Mouse (Mus musculus): ENCODE measurements around the gene Acox3.

Gene Acox3

GRCm38 (mm10) chr5:35609971-35610370, 27.1 kb downstream of the Acox3 start:
- Histone ChIP-seq H3K4me1 (replicated peaks; ENCODE audit: low read depth, low read length) (peaks cover 24% of the 10 kb centered on the region), H3K36me3 (ENCODE audit: insufficient read depth, low read length) (no peaks in the 10 kb centered on the region), H3K27me3 (ENCODE audit: insufficient read depth, low read length) (no peaks in the 10 kb centered on the region), H3K4me3 (replicated peaks; ENCODE audit: low read length) (no peak overlapping the region), H3K9me3 (ENCODE audit: low read length) (no peaks in the 10 kb centered on the region)
- TF ChIP-seq CTCF (conservative IDR thresholded peaks at IDR 0.05; ENCODE audit: low read length) (no peak), NANOG (IDR thresholded peaks at IDR 0.05; ENCODE audit: borderline replicate concordance, low read length) (no peak), POU5F1 (IDR thresholded peaks at IDR 0.05; ENCODE audit: borderline replicate concordance, low read length) (no peak)

- TF ChIP-seq POU5F1 (IDR thresholded peaks at IDR 0.05; ENCODE audit: borderline replicate concordance, low read length) (no peak), CTCF (conservative IDR thresholded peaks at IDR 0.05; ENCODE audit: low read length) (no peak), NANOG (IDR thresholded peaks at IDR 0.05; ENCODE audit: borderline replicate concordance, low read length) (no peak)
- no peaks in the 10 kb centered on the region for H3K9me3 ChIP-seq (ENCODE audit: low read length)
Measured at GRCm38 (mm10) chr5:35610381-35610780, 27.5 kb downstream of the Acox3 start.

GRCm38 (mm10) chr5:35611170-35611569, 28.3 kb downstream of the Acox3 start:
- Histone ChIP-seq H3K27me3 (ENCODE audit: insufficient read depth, low read length) (no peaks in the 10 kb centered on the region), H3K4me3 (replicated peaks; ENCODE audit: low read length) (no peak overlapping the region), H3K4me1 (replicated peaks; ENCODE audit: low read depth, low read length) (peaks cover 24% of the 10 kb centered on the region), H3K9me3 (ENCODE audit: low read length) (no peaks in the 10 kb centered on the region), H3K36me3 (ENCODE audit: insufficient read depth, low read length) (no peaks in the 10 kb centered on the region)
- TF ChIP-seq POU5F1 (IDR thresholded peaks at IDR 0.05; ENCODE audit: borderline replicate concordance, low read length) (no peak), NANOG (IDR thresholded peaks at IDR 0.05; ENCODE audit: borderline replicate concordance, low read length) (no peak), CTCF (conservative IDR thresholded peaks at IDR 0.05; ENCODE audit: low read length) (no peak)

More at GRCm38 (mm10) chr5:35610381-35610780, 27.5 kb downstream of the Acox3 start:
- Histone ChIP-seq H3K36me3 (ENCODE audit: insufficient read depth, low read length) (no peaks in the 10 kb centered on the region), H3K4me3 (replicated peaks; ENCODE audit: low read length) (no peak overlapping the region), H3K27me3 (ENCODE audit: insufficient read depth, low read length) (no peaks in the 10 kb centered on the region), H3K4me1 (replicated peaks; ENCODE audit: low read depth, low read length) (peaks cover 24% of the 10 kb centered on the region)

- Histone ChIP-seq H3K4me1 (replicated peaks; ENCODE audit: low read depth, low read length) (peaks cover 24% of the 10 kb centered on the region), H3K36me3 (ENCODE audit: insufficient read depth, low read length) (no peaks in the 10 kb centered on the region), H3K9me3 (ENCODE audit: low read length) (no peaks in the 10 kb centered on the region), H3K27me3 (ENCODE audit: insufficient read depth, low read length) (no peaks in the 10 kb centered on the region), H3K4me3 (replicated peaks; ENCODE audit: low read length) (no peak overlapping the region)
- no peak for TF ChIP-seq POU5F1 (IDR thresholded peaks at IDR 0.05; ENCODE audit: borderline replicate concordance, low read length)
- no peak for TF ChIP-seq CTCF (conservative IDR thresholded peaks at IDR 0.05; ENCODE audit: low read length)
- TF ChIP-seq NANOG (IDR thresholded peaks at IDR 0.05; ENCODE audit: borderline replicate concordance, low read length): no peak
Measured at GRCm38 (mm10) chr5:35611900-35612299, 29.1 kb downstream of the Acox3 start.

- Histone ChIP-seq H3K4me1 (replicated peaks; ENCODE audit: low read depth, low read length) (peaks cover 24% of the 10 kb centered on the region), H3K27me3 (ENCODE audit: insufficient read depth, low read length) (no peaks in the 10 kb centered on the region), H3K9me3 (ENCODE audit: low read length) (no peaks in the 10 kb centered on the region), H3K4me3 (replicated peaks; ENCODE audit: low read length) (no peak overlapping the region), H3K36me3 (ENCODE audit: insufficient read depth, low read length) (no peaks in the 10 kb centered on the region)
- no peak for TF ChIP-seq NANOG (IDR thresholded peaks at IDR 0.05; ENCODE audit: borderline replicate concordance, low read length)
- TF ChIP-seq POU5F1 (IDR thresholded peaks at IDR 0.05; ENCODE audit: borderline replicate concordance, low read length): no peak
- no peak for TF ChIP-seq CTCF (conservative IDR thresholded peaks at IDR 0.05; ENCODE audit: low read length)
Measured at GRCm38 (mm10) chr5:35612722-35613121, 29.9 kb downstream of the Acox3 start.

GRCm38 (mm10) chr5:35616943-35617342, 34.1 kb downstream of the Acox3 start:
- no peaks in the 10 kb centered on the region for H3K36me3 ChIP-seq (ENCODE audit: insufficient read depth, low read length)

GRCm38 (mm10) chr5:35621114-35621513, 38.3 kb downstream of the Acox3 start:
- no peaks in the 10 kb centered on the region for H3K4me1 ChIP-seq (replicated peaks; ENCODE audit: low read depth, low read length)

More at GRCm38 (mm10) chr5:35616943-35617342, 34.1 kb downstream of the Acox3 start:
- Histone ChIP-seq H3K27me3 (ENCODE audit: insufficient read depth, low read length) (no peaks in the 10 kb centered on the region), H3K4me3 (replicated peaks; ENCODE audit: low read length) (no peak overlapping the region), H3K9me3 (ENCODE audit: low read length) (no peaks in the 10 kb centered on the region), H3K4me1 (replicated peaks; ENCODE audit: low read depth, low read length) (no peaks in the 10 kb centered on the region)
- TF ChIP-seq POU5F1 (IDR thresholded peaks at IDR 0.05; ENCODE audit: borderline replicate concordance, low read length) (no peak), CTCF (conservative IDR thresholded peaks at IDR 0.05; ENCODE audit: low read length) (no peak), NANOG (IDR thresholded peaks at IDR 0.05; ENCODE audit: borderline replicate concordance, low read length) (no peak)

GRCm38 (mm10) chr5:35623831-35624230, 41.0 kb downstream of the Acox3 start:
- TF ChIP-seq NANOG (IDR thresholded peaks at IDR 0.05; ENCODE audit: borderline replicate concordance, low read length) (no peak), POU5F1 (IDR thresholded peaks at IDR 0.05; ENCODE audit: borderline replicate concordance, low read length) (no peak), CTCF (conservative IDR thresholded peaks at IDR 0.05; ENCODE audit: low read length) (no peak)
- Histone ChIP-seq H3K4me1 (replicated peaks; ENCODE audit: low read depth, low read length) (no peaks in the 10 kb centered on the region), H3K27me3 (ENCODE audit: insufficient read depth, low read length) (peaks cover 2% of the 10 kb centered on the region; the same call in 1 of the 2 replicates), H3K36me3 (ENCODE audit: insufficient read depth, low read length) (no peaks in the 10 kb centered on the region), H3K9me3 (ENCODE audit: low read length) (peaks cover 8% of the 10 kb centered on the region; the same call in 1 of the 2 replicates), H3K4me3 (replicated peaks; ENCODE audit: low read length) (no peak overlapping the region)

More at GRCm38 (mm10) chr5:35621114-35621513, 38.3 kb downstream of the Acox3 start:
- H3K36me3 ChIP-seq (ENCODE audit: insufficient read depth, low read length): no peaks in the 10 kb centered on the region
- TF ChIP-seq CTCF (conservative IDR thresholded peaks at IDR 0.05; ENCODE audit: low read length) (no peak), NANOG (IDR thresholded peaks at IDR 0.05; ENCODE audit: borderline replicate concordance, low read length) (no peak), POU5F1 (IDR thresholded peaks at IDR 0.05; ENCODE audit: borderline replicate concordance, low read length) (no peak)
- no peaks in the 10 kb centered on the region for H3K27me3 ChIP-seq (ENCODE audit: insufficient read depth, low read length)
- peaks cover 7% of the 10 kb centered on the region; the same call in 1 of the 2 replicates for H3K9me3 ChIP-seq (ENCODE audit: low read length)
- no peak overlapping the region for H3K4me3 ChIP-seq (replicated peaks; ENCODE audit: low read length)

- TF ChIP-seq NANOG (IDR thresholded peaks at IDR 0.05; ENCODE audit: borderline replicate concordance, low read length) (no peak), CTCF (conservative IDR thresholded peaks at IDR 0.05; ENCODE audit: low read length) (no peak), POU5F1 (IDR thresholded peaks at IDR 0.05; ENCODE audit: borderline replicate concordance, low read length) (no peak)
- Histone ChIP-seq H3K9me3 (ENCODE audit: low read length) (peaks cover 8% of the 10 kb centered on the region; the same call in 1 of the 2 replicates), H3K36me3 (ENCODE audit: insufficient read depth, low read length) (no peaks in the 10 kb centered on the region), H3K4me3 (replicated peaks; ENCODE audit: low read length) (no peak overlapping the region), H3K4me1 (replicated peaks; ENCODE audit: low read depth, low read length) (no peaks in the 10 kb centered on the region), H3K27me3 (ENCODE audit: insufficient read depth, low read length) (peaks cover 2% of the 10 kb centered on the region; the same call in 1 of the 2 replicates)
Measured at GRCm38 (mm10) chr5:35624751-35625239, 42.0 kb downstream of the Acox3 start.
